Mouse (Mus musculus) MEL-GATA-1-ER (cell line): Measurements from ENCODE around the gene Psd.
A peak's percentile ranks its signal among the peaks of the same experiment; 100 is the strongest.

Experiments
- DNase-seq: peaks from one replicate; pipeline ENCODE4 v3.0.0-alpha.2; 2012; ENCODE audit warnings: low read depth; ENCODE audit errors: extremely low read depth

Gene Psd

DNA sequence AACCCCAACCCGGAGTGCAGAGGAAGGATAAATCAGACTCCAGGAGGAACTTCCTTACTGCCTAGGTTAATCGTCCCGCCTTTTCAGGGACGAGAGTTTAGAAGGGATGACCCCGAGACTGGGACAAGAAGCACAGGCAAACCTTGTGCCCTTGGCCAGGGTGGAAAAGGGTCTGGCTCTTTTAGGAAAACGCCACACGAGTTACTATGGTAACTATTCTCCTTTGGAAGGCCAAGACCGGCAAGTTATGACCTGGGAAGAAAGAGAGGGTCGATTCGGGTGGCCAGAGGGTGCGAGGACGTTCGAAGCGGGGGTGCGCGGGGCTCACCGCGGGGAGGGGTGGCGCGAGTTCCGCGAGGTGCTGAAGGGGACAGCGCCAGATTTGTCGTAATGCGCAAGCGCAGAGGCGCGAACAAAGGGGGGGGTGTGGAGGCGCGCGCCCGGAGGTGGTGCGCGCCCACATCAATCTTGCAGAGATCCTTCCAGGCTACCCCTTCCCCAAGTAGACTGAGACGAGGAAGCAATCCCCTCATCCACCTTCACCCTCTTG is at the start of gene Psd:
Psd (minus strand) TSS at position 401 of the 550 bp plus-strand sequence.
- no peak for DNase-seq

DNA sequence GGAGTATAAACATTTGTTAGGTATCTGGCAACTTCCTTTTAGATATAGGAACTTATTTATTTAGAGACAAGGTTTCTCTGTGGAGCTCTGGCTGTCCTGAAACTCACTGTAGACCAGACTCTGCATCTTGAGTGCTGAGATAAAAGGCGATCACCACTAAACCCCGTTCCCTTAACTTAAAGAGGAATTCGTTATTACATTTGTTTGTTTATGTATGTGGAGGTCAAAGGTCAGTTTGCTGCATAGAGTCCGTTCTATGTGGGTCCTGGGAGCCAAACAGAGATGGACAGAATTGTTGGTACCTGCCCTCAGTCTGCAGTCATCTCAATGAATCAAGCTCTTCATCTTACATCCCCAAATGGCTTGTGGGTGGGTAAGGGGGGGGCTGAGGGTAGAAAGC is 48.9 kb upstream of the Psd start:
- no peak for DNase-seq

DNA sequence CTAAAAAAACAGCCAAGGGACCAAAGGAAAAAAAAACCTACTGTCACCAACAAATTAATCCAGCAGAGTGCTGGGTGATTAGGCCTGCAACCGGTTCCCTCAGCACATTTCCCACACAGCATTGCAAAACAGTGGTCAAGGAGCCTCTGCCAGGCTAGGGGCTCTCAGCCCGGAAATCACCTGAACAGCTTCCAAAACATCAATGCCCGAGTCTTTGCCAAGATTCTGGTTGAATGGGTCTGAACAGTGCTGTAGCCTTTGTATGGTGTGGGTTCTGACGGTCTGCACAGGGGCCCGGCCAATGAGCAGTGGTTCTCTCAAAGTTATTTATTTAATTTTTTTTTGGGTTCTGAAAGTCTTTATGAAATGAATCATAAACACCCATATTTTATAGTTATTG is 48.5 kb upstream of the Psd start:
- DNase-seq: no peak

DNA sequence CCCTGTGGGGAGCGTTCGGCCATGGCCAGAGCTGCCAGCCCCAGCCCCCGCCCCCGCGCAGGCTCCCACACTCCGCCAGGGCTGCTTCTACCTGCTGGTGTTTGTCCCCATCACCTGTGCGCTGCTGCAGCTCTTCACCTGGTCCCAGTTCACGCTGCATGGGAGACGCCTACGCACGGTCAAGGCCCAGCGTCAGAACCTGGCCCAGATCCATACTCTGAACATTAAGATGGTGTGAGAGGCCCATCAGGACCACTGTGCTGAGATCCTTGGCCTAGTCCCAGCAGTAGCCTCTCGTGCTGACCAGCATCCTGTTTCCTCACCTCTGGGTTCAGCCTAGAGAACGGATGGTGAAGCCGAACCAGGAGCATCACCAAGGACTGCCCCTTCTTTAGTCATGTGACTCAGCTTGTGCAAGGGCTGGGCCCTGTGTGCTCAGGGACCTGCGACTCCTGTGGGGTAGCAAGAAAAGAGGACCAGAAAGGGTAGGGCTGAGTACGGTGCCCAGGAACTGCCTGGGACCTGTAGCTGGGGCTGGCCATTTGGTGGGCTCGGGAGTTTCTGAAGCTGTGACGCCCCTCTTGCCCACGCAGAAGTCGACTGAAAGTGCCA is 47.6 kb upstream of the Psd start:
- DNase-seq: no peak

DNA sequence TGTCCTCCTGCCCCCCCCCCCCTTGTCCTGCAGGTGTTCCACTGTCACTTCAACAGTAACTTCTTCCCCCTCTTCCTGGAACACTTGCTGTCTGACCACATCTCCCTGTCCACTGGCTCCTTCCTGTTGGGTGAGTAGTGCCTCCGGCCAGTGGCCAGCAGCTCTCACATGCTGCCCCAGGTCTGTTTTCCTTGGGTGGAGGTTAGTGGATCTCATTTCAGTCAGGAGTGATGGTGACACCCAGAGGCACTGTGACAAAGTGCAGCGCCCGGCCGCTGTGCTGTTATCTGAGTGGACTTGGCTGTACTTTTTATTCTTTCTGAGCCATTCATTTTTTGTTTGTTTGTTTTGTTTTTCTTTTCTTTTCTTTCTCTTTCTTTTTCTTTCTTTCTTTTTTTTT is 42.2 kb upstream of the Psd start:
- no peak for DNase-seq

GRCm38 (mm10) chr19:46367798-46368590 is 41.0 kb upstream of the Psd start:
- no peak for DNase-seq

DNA sequence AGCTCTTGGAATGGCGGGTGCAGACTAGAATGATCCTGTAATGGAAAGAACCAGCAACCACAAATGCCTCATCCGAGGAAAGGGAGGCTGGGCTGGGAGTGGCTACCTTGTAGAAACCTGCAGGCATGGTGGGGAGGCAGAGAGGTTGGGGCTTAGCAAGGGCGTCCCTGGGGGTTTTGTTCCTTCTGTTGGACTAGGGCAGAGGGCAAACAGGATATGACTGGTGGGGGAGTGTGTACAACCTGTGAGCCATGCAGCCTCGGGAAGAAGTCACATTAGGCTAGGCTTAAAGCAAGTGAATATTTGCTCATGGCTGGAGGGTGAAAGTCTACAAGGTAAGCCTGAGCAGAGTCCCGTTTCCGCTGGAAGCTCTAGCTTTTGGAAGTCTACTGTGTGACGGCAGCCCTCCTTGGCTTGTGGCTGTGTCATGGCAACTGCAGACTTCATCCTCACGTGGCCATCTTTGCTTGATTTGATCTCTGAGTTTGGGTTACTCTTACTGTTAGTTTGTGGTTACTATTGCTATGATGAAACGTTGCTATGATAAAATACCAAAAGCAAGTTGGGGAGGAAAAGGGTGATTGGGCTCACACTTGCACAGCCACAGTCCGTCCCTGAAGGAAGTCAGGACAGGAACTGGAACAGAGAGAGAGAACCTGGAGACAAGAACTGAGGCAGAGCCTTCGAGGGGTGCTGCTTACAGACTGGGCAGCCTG is 36.5 kb upstream of the Psd start:
- DNase-seq: no peak

- no peak for DNase-seq
Measured at GRCm38 (mm10) chr19:46362104-46362503, 35.1 kb upstream of the Psd start.

GRCm38 (mm10) chr19:46358381-46358780 is 31.4 kb upstream of the Psd start:
- DNase-seq: no peak

- DNase-seq: peak; percentile 70
Measured at GRCm38 (mm10) chr19:46357344-46358280, 30.7 kb upstream of the Psd start.

DNA sequence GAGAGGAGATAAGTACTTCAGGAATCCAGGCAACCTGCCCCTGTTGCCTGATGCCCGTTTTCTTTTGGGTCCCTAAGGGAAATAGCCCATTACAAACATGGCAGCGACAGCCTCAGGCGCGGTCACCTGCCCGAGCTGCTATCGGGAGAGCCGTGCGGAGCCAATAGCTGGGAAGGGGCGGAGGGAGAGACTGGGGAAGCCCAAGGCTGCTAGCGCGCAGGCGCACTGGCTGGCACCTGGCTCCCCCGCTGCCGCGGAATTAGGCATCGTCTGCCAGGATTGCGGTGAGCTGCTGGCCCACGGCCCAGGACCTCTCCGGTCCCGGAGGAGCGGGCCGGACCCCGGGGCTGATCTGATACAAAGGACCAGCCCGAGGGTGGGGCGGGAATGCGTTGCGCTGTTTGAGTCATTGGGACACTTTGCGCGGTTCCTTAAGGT is 29.8 kb upstream of the Psd start:
- peak; percentile 92 for DNase-seq

- DNase-seq: no peak
Measured at GRCm38 (mm10) chr19:46350168-46350932, 23.4 kb upstream of the Psd start, which contains the start of gene 2310034G01Rik. Gene 2310034G01Rik, minus strand, starts transcription at chr19:46350302.

DNA sequence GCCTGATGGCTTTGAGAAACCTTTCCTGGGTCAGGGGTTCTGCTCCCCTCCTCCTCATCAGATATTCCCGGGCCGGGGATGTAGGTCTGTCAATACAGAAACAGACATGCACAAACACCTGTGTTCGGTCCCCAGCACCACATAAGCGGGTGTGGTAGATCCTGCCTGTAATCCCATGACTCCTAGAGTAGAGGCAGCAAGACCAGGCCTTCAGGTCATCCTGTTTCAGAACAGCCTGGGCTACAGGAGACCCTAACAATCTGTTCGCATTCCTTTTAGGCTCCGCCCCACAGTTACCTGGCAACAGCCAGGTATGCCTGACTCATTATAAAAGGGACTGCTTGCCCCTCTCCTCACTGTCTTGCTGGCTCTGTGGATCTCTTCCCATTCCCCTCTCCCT is 22.6 kb upstream of the Psd start:
- no peak for DNase-seq

GRCm38 (mm10) chr19:46348761-46349458 is 22.0 kb upstream of the Psd start:
- peak; percentile 57 for DNase-seq

DNA sequence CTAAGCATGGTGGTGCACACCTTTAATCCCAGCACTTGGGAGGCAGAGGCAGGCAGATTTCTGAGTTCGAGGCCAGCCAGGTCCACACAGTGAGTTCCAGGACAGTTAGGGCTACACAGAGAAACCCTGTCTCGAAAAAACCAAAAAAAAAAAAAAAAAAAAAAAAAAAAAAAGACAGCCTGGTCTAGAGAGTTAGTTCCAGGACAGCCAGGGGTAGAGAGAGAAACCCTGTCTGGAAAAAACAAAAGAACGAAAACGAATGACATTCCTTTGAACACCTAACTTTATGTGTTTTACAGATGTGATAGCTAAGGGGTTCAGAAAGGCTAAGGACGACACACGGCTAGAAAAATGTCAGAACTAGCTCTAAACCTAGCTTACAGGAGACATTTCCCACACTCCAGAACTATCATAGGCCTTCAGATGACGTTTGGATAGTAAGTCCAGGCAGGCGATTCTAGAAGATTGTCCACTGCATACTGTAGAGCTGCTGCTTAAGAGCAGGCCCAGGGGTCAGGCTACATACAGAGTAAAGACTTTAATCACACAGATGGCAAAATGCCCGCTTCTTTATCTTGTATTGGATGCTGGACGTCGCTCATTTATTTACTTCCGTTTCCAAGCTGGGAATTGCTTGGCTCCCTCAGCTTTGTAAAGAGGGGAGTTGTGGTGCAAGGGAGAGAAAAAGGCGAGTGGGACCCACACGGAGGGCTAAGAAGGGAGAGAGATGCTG is 21.1 kb upstream of the Psd start:
- peak; percentile 65 for DNase-seq

GRCm38 (mm10) chr19:46347146-46347545 is 20.2 kb upstream of the Psd start:
- no peak for DNase-seq

- peak; percentile 44 for DNase-seq
Measured at GRCm38 (mm10) chr19:46344710-46345419, 17.9 kb upstream of the Psd start.
